Mouse (Mus musculus) intestine, postnatal 0 days (tissue): ENCODE results near the gene Arhgef18. TPM values are rescaled to one million over a fixed set of nuclear protein-coding genes. Genes with fewer than 3 reads are reported as not detected.

ENCODE experiments used
- ATAC-seq: fragments of 200-750 bp; cut with Nextera tagmentation; 2 replicates; pipeline ENCODE4 v1.8.0; 2017; ENCODE audit warnings: mild to moderate bottlenecking, moderate TSS enrichment, moderate library complexity
- H3K27ac ChIP-seq: fragments of 300-500 bp; sonication (generic); 2 replicates; pipeline ENCODE4 v1.5.1; 2014; ENCODE audit warnings: mild to moderate bottlenecking, low read depth, low read length, moderate library complexity
- H3K27me3 ChIP-seq: fragments of 300-500 bp; sonication (generic); replicated peaks from 2 replicates; pipeline ENCODE4 v1.6.1; 2014; ENCODE audit warnings: low read length, mixed read lengths; ENCODE audit not compliant: control insufficient read depth, insufficient read depth
- H3K36me3 ChIP-seq: fragments of 300-500 bp; sonication (generic); 2 replicates; pipeline ENCODE4 v1.6.1; 2014; ENCODE audit warnings: mild to moderate bottlenecking, moderate library complexity; ENCODE audit not compliant: control insufficient read depth, insufficient read depth
- H3K4me1 ChIP-seq: fragments of 300-500 bp; sonication (generic); replicated peaks from 2 replicates; pipeline ENCODE4 v1.6.1; 2014; ENCODE audit warnings: antibody characterized with exemption, low read length, mixed read lengths; ENCODE audit not compliant: control insufficient read depth, insufficient read depth
- H3K4me2 ChIP-seq: fragments of 300-500 bp; sonication (generic); replicated peaks from 2 replicates; pipeline ENCODE4 v1.6.1; 2014; ENCODE audit warnings: low read depth, mild to moderate bottlenecking, moderate library complexity
- H3K4me3 ChIP-seq: fragments of 300-500 bp; sonication (generic); 2 replicates; pipeline ENCODE4 v1.5.1; 2014; ENCODE audit warnings: low read depth, low read length
- H3K9ac ChIP-seq: fragments of 300-500 bp; sonication (generic); 2 replicates; pipeline ENCODE4 v1.6.1; 2014; ENCODE audit warnings: mild to moderate bottlenecking, low read depth, low read length
- H3K9me3 ChIP-seq: fragments of 300-500 bp; sonication (generic); 2 replicates; pipeline ENCODE4 v1.6.1; 2016; ENCODE audit warnings: mixed run types; ENCODE audit not compliant: control insufficient read depth
- CTCF ChIP-seq: sonication (generic); IDR thresholded peaks from 2 replicates; pipeline ENCODE4 v1.5.1; 2016; ENCODE audit warnings: low read depth, mild to moderate bottlenecking, control low read depth, antibody characterized with exemption, moderate library complexity
- WGBS: fragments of 180-500 bp; shearing (Covaris S2); extraction: QIAGEN DNeasy Blood & Tissue Kit; methylation state at CpG from one replicate; pipeline ENCODE4 v1.1.7; 2014; 5-methylcytosine and 5-hydroxymethylcytosine counted together
- polyA plus RNA-seq: library from polyadenylated mRNA; unstranded; fragments of >200 nt; fragmentation: Nextera tagmentation; extraction: Ambion mirVana; gene quantifications from 2 replicates; pipeline ENCODE4 v1.2.1, GENCODE M21; 2015

The Arhgef18 gene
- polyA plus RNA-seq, 1 experiment from 2014 or later = 4.5 TPM

DNA sequence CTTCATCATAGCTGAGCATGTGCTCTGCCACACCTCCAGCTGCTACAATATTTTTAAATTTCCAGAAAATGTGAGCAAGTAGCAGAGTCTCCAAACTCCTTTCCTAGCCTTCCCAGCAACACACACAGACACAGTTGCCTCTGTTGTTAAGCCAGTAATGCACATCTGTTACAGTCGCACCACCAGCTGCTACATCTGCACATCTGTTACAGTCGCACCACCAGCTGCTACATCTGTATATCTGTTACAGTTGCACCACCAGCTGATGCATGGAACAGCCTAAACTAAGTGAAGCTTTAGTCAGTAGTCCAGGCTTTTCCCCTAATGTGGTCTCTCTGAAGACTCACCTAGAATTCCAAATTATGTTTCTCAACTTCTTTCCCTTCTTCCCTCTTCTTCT, 35.6 kb downstream of the Arhgef18 start:
- WGBS = 84% methylated on average over 2 of the region's 2 CpGs

DNA sequence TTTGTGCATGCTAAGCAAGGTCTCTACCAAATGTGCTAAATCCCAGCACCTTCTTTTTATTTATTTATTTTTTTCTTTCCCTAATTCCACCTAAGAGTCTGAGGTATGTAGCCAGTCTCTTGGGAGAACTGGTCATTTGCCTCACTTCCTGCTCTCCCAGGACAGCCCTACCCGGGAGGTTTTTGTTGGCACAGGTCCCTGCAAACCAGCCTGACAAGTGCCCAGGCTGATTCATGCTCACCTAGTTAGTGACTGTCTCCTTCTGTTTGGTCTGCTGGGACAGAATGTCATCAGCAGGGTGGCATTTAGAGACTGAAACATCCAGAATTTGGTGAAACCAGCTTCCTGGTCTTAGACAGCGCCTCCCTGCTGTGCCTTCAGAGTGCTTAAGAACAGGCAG, 37.2 kb downstream of the Arhgef18 start:
- H3K4me1 ChIP-seq = no peaks in the 10 kb centered on the region
- H3K36me3 ChIP-seq = peaks cover 66% of the 10 kb centered on the region
- H3K4me2 ChIP-seq = no peak overlapping the region
- no peaks in the 10 kb centered on the region for H3K27me3 ChIP-seq
- WGBS = 68% methylated on average over 2 of the region's 2 CpGs
- ATAC-seq = no peak
- no peaks in the 10 kb centered on the region for H3K9me3 ChIP-seq
- H3K9ac ChIP-seq = no peak overlapping the region
- H3K4me3 ChIP-seq = no peak overlapping the region
- TF ChIP-seq CTCF = no peak
- no peak overlapping the region for H3K27ac ChIP-seq

More for the DNA sequence above, 35.6 kb downstream of the Arhgef18 start:
- Histone ChIP-seq H3K4me3 (no peak overlapping the region), H3K9ac (no peak overlapping the region), H3K27ac (no peak overlapping the region), H3K4me1 (no peaks in the 10 kb centered on the region), H3K27me3 (no peaks in the 10 kb centered on the region), H3K36me3 (peaks cover 52% of the 10 kb centered on the region), H3K9me3 (no peaks in the 10 kb centered on the region), H3K4me2 (no peak overlapping the region)
- ATAC-seq = no peak
- TF ChIP-seq CTCF = no peak

DNA sequence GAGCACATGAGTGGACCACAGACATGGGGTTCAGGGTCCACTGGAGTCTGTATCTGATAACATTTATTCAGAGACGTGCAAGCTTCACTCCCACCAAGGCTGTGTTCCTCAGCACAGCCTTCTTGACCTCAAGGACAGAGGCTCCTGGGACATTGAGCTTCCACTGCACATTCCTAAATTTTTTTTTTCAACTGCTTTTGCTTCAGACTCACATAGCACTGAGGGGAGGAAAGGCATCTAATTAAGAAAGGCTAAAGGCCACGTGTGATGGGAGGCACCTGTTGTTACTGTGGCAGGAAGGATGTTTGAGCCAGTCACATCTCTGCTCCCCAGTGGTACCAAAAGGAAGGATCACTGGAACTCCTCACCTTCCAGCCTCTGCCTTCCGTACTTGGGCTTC, 38.3 kb downstream of the Arhgef18 start:
- 68% methylated on average over 3 of the region's 3 CpGs for WGBS
- no peak for ATAC-seq

DNA sequence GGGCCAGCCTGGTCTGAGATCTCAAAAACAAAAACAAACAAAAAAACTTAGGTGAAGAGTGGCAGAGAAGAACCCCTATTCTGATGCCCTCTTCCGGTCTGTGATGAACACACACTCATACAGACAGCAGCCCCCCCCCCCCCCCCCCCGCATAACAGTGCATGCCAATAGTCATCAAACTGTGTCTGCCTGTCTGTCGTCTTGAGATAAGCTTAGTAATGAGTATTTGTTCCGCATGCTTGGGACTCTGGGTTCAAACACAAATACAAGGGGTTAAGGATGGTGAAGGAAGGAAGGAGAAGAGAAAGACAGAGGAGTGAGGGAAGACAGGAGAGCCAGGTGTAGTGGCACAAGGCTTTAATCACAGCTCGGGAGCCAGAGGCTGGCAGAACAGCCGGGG, 43.7 kb downstream of the Arhgef18 start:
- Histone ChIP-seq H3K4me2 (no peak overlapping the region), H3K9ac (no peak overlapping the region), H3K4me1 (no peaks in the 10 kb centered on the region), H3K36me3 (peaks cover 95% of the 10 kb centered on the region), H3K27me3 (no peaks in the 10 kb centered on the region), H3K27ac (no peak overlapping the region), H3K4me3 (no peak overlapping the region), H3K9me3 (no peaks in the 10 kb centered on the region)
- TF ChIP-seq CTCF = no peak
- WGBS = 87% methylated on average over 6 of the region's 6 CpGs
- ATAC-seq = no peak

More for the DNA sequence above, 38.3 kb downstream of the Arhgef18 start:
- Histone ChIP-seq H3K9me3 (no peaks in the 10 kb centered on the region), H3K27ac (no peak overlapping the region), H3K9ac (no peak overlapping the region), H3K4me2 (no peak overlapping the region), H3K36me3 (peaks cover 77% of the 10 kb centered on the region), H3K27me3 (no peaks in the 10 kb centered on the region), H3K4me1 (no peaks in the 10 kb centered on the region), H3K4me3 (no peak overlapping the region)
- no peak for TF ChIP-seq CTCF

DNA sequence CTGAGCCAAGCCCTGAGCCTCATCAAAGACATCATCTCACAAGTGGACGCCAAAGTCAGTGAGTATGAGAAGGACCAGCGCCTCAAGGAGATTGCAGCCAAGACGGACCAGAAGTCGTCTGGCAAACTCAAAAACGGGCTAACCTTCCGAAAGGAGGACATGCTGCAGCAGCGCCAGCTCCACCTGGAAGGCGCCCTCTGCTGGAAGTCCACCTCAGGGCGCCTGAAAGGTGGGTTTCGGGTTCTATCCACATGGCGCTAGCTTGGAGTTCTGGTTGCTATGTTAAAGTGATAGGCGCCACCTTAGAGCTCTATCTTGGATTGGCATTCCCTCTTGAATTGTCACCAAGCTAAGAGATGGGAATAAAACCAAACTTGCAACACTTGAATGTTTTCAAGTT, 46.7 kb downstream of the Arhgef18 start:
- WGBS = 83% methylated on average over 12 of the region's 12 CpGs
- TF ChIP-seq CTCF = peak; percentile 63
- Histone ChIP-seq H3K27me3 (no peaks in the 10 kb centered on the region), H3K36me3 (peaks cover 72% of the 10 kb centered on the region), H3K27ac (no peak overlapping the region), H3K4me3 (no peak overlapping the region), H3K9me3 (no peaks in the 10 kb centered on the region), H3K9ac (no peak overlapping the region), H3K4me2 (no peak overlapping the region), H3K4me1 (no peaks in the 10 kb centered on the region)
- ATAC-seq = no peak

DNA sequence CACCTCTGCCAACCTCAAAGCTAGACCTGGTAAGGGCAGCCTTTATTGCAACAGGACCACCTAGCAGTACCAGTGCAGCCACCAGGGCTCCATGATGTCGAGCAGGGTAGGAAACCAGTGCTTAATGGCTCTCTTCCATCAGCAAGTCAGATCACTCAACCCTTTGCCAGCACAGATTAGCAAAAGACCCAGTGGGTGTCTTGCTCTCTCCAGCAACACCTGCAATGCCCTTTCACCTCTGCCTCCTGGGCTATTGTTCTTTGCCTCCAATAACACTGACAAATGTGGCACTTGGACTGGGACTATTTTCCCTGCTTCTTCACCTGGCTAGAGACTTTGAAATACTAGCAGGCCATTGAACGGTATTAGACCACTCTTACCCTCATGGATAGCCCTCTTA, 56.4 kb downstream of the Arhgef18 start:
- 89% methylated on average over 2 of the region's 2 CpGs for WGBS
- no peaks in the 10 kb centered on the region for H3K4me1 ChIP-seq
- no peak overlapping the region for H3K27ac ChIP-seq
- H3K4me3 ChIP-seq = no peak overlapping the region
- no peak for TF ChIP-seq CTCF
- H3K4me2 ChIP-seq = no peak overlapping the region
- peaks cover 76% of the 10 kb centered on the region for H3K36me3 ChIP-seq
- H3K9ac ChIP-seq = no peak overlapping the region
- H3K9me3 ChIP-seq = no peaks in the 10 kb centered on the region
- no peaks in the 10 kb centered on the region for H3K27me3 ChIP-seq
- no peak for ATAC-seq

DNA sequence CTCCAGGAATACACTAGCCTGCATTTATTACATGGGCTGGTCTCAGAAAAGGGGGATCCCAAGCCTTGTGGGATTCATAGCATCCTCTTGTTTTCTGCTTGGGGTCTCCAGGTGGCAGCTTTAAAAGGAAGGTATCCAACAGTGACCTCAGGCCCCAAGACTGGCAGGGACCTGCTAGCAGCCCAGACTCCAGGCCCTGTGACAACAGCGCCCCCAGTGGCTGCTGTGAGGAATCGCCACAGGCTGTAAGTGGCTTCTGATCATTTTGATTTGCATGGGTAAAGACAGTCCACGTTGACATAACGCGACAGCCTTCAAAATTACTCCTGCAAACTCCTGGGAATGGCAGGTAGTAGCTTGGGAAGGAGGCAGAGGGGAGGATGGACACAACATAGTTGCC, 57.9 kb downstream of the Arhgef18 start:
- Histone ChIP-seq H3K4me3 (no peak overlapping the region), H3K4me1 (no peaks in the 10 kb centered on the region), H3K9me3 (no peaks in the 10 kb centered on the region), H3K4me2 (no peak overlapping the region), H3K27me3 (no peaks in the 10 kb centered on the region), H3K36me3 (peaks cover 86% of the 10 kb centered on the region), H3K9ac (no peak overlapping the region), H3K27ac (no peak overlapping the region)
- 24% methylated on average over 5 of the region's 5 CpGs for WGBS
- peak; percentile 96 for TF ChIP-seq CTCF
- no peak for ATAC-seq
